Mouse (Mus musculus) adrenal gland, postnatal 10 days (tissue): ENCODE data around the gene Ppp1r9a. TPM values are rescaled to one million over a fixed set of nuclear protein-coding genes. Genes with fewer than 3 reads are reported as not detected.
"Not testable (repeated sequence)": the region's sequence is repeated elsewhere in the genome, so short reads cannot be mapped to it uniquely, and the experiment has no call there.

Source experiments
- DNase-seq: peaks from one replicate; pipeline ENCODE4 v3.0.0; 2021; ENCODE audit warnings: mixed read lengths
- long read RNA-seq, 2 experiments: library from polyadenylated mRNA; stranded (forward); transcript quantifications; one replicate each; pipeline ENCODE4 v2.0.0; 2021
- total RNA-seq, 2 experiments: library from RNA; stranded (reverse); gene quantifications; 2 replicates each; pipeline ENCODE4 v1.2.3; 2021

Gene Ppp1r9a
- 10 to 100 TPM; 31.6 to 49.9 TPM for total RNA-seq
- long read RNA-seq, experiment 1, partial matches to known transcripts = 0 of 3 reads
- long read RNA-seq, experiment 1, other reads (novel, unspliced or antisense) = 2 of 3 reads
- long read RNA-seq, experiment 2, partial matches to known transcripts = 0 of 9 reads
- long read RNA-seq, experiment 2, other reads (novel, unspliced or antisense) = 8 of 9 reads

DNA sequence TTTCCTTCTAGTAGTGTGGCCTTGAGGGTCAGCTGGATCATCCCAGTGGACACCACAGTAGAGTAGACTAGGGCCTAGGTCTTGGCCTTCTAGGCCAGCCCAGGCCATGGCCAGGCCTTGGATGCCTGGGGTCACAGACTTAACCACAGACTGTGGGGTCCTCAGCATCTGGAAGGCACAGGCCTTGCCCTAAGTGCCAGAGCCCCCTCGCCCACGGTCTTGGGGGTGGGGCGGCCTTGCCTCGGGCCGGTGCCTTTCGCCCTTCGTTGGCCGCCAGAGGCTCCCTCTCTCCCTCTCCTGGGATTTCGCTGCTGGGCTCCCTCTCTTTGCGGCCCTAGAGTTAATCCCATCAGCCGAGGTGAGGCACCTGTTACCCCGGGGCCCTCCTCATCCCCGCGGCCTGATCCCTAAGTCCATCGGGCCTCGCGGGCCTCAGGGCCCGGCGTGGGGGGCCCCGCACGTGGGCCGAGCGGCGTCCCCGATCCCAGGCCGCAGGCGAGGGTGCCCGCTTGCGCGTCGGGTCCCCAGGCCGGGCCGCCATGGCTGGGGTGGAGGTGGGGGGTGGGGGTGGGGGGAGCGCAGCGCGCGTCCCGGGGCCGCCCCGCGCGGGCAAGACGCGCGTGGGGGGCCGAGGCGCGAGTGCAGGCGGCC is at the start of gene Ppp1r9a:
Gene Ppp1r9a (plus strand): TSS at position 244 of the 651 bp plus-strand sequence.
- peak; percentile 79 for DNase-seq

GRCm38 (mm10) chr6:4855236-4855635 is 47.5 kb upstream of the Ppp1r9a start:
- no peak for DNase-seq

GRCm38 (mm10) chr6:4856919-4857318 is 45.8 kb upstream of the Ppp1r9a start:
- no peak for DNase-seq

DNA sequence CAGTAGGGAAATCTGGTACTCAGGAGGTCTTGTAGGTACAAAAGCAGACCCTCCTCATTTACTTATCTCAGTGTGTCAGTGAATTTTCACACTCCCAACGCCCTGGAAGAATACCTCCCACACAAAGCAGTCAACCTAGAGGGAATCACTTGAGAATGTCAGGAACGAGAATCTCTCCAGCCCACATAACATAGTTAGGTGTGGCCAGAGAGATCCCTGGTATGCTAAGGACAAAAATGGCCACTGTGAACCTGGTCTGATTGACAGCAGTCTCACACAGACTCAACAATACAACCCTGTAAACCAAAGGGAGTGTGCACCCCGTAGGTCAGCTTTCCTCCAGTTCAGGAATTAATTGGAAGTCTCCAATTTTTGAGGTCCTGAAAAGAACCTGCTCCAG is 18.4 kb upstream of the Ppp1r9a start:
- DNase-seq = no peak

DNA sequence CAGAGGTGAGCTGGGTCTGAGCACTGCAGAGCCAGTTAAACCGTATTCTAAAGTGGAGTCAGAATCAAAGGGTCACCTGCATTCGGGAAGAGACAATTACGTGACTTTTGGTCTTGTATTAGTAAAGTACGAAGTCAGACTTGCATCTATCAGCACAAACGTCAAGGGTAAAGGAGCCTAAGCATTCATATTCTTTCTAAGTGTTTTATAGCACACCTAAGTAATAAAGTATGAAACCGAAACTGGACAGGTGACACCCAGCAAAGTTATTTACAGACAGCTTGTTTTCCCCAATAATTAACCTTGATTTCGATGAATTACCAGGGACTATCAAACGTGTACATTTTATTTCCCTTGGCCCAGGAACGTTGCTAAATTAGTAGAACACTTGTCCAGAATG is 13.2 kb upstream of the Ppp1r9a start:
- DNase-seq = no peak

DNA sequence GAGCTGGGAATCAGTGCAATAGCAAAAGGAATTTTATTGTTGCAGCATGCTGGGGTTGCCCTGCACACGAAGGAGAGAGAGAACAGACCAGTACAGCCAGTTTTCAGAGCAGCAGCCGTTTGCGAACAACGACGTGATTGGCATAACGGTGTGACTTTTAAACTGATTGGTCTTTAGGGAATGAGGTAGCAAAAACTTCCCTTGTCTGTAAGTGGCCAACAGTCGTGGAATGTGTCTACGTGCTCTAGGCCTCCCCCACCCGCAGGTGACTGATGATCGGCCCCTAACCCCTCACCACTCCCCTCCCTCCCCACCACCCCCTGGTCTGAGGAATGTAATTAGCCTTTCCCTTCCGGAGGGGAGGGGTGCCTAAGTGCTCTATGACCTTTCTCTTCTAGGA is 10.3 kb upstream of the Ppp1r9a start:
- no peak for DNase-seq

DNA sequence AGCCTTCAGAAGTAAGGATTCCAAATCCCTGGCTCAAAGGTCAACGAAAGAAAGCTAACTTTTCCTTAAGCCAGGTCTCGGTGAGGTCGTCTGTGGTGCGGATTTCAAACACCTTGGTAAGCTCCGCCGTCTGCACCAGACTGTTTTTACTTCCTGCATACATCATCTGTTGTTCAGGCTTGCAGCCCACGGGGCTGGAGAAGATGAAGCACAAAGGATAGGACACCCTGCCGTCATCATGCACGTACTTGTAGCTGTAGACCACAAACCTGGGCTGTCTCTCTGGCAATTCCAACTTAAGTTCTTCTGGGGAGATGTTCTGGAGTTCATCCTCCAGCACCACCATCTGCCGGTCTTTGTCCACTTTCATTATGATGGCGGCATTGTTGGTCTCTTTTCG is 9.4 kb upstream of the Ppp1r9a start:
- DNase-seq = not testable (repeated sequence)

- no peak for DNase-seq
Measured at GRCm38 (mm10) chr6:4899906-4900305, 2.8 kb upstream of the Ppp1r9a start.

GRCm38 (mm10) chr6:4903325-4904054 is 773 bp downstream of the Ppp1r9a start:
- peak; percentile 76 for DNase-seq

DNA sequence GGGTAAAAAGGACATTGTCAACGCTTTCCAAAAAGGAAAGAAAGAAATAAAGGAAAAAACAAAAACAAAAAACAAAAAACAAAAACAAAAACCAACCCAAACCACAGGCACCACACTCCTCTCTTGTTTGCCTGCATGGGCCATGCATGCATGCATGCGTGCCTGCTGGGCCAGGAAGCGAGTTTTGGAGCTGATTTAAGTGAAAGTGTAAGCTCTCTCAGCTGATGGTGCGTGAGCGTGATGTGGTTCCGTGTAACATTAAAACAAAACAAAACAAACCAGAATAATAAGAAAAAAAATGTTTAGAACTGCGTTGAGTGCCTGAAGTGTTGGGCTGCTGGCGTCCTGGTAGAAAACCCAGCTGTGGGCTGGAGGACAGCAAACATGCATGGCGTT is 1.3 kb downstream of the Ppp1r9a start:
- DNase-seq = peak; percentile 53

DNA sequence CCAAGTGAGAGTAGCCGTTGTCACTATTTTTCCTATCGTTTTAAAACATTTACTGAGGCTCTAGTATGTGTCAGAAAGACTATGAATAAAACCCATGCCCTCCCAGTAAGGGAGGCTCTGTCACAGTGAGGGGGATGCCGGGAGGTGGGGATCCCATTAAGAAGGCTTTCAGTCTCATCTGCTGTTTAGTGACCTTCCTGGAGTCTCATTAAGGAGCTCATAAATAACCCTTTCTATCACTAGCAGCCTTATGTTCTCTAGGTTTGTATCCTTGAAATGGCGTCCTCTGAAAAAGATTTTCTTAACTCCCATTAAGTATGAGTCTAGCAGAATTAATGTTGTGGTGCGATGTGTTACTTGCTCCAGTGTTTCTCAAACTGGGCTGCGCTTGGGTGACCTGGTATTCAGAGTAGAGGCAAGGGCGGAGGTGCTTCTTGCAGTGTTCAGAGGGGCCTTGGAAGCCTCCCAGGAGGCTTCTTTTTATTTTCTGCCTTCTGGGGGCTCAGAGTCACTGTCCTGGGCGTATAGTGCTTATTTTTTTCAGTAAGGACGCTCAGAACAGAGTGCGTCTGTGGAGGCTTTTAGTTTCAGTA is 7.4 kb downstream of the Ppp1r9a start:
- DNase-seq = no peak

DNA sequence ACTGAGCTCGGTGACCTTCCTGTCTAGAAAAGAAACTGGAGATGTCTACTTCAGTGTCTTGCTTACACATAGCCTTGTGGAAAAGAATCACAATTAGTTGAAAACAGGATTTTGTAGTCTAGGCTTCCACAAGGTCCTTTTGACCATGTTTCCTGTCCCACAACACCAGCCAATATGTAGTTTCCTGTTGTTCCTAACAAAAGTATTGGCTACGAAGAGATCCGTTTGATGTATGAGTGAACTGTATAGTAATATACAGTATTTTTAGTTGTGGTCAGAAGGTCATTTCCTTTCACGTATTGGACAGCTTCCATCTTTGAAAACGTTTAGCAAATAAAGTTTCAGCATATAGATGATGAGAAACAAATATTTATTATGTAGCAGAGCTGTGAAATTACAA is 15.8 kb downstream of the Ppp1r9a start:
- DNase-seq = no peak

DNA sequence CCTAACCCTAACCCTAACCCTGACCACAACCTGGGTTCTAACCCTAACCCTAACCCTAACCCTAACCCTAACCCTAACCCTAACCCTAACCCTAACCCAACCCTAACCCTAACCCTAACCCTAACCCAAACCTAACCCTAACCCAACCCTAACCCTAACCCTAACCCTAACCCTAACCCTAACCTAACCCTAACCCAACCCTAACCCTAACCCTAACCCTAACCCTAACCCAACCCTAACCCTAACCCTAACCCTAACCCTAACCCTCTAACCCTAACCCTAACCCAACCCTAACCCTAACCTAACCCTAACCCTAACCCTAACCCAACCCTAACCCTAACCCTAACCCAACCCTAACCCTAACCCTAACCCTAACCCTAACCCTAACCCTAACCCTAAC is 21.1 kb downstream of the Ppp1r9a start:
- not testable (repeated sequence) for DNase-seq

DNA sequence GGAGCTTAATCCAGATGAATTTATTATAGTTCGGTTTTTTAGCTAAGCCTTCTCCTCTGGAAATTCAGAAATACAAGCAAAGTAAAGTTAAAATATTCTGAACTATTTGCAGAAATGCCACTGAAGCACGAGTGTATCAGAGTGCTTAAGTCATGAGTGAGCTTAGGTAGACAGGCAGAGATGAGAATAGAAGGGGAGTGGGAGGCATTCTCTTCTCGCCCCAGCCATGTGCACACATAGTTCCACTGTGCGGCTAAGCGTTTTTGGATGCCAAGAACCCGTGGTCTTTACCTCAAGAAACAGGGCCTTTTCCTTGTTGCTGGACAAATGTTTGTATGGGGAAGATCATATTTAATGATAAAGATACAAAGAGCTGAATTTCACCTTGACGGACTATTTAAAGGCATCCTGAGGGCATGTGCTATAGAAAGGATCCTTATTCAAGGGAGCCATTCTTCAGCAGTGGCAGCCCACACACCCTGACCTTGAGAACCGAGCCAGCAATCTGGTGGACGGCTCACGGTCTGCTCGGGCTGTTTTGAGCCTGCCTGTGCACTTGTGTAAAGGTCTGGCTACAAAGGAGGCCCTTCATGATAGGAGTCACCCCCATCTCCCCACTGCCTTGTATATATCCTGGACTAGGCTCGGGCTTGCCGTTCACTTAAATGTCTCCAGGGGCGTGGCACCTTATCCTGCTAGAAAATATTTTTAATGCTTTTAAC is 23.4 kb downstream of the Ppp1r9a start:
- peak; percentile 45 for DNase-seq

- DNase-seq = no peak
Measured at GRCm38 (mm10) chr6:4930321-4930720, 27.6 kb downstream of the Ppp1r9a start.

DNA sequence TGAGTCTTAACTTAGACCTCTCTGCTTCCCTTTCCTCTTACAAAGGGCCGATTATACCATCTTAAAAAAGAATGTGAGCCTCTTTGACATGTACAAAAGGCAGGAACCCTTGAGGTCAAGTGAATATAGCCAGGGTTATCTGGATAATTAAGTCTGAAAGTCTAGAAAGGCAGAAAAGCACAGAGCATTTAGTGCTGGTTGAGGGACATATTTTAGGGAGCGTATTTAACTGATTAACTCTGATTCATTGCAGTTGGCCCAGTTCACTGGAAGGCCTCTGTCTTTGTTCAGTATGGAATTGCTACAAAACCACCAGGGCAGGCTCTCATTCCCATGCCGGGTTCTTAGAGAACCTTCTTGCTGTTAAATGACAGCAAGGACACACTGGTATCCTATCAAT is 36.2 kb downstream of the Ppp1r9a start:
- DNase-seq = no peak

- no peak for DNase-seq
Measured at GRCm38 (mm10) chr6:4940086-4940485, 37.4 kb downstream of the Ppp1r9a start.

DNA sequence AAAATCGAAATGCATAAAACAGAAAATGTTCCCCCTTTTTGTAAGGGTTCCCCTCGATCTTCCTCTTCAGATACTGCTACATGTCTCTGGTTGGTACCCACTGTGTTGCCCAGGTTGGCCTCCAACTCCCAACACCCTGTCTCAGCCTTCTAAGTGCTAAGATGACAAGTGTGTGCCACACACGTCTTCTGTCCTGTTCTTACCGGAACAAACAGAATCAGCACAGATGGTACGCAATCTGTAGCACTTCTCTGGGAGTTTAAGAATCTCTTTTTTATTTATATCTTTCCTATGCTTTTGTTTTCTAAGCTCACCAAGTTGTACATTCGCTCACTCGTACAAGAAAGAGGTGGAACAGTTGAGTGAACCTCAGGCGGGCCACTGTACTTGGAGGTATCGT is 37.9 kb downstream of the Ppp1r9a start:
- no peak for DNase-seq

GRCm38 (mm10) chr6:4943821-4944220 is 41.1 kb downstream of the Ppp1r9a start:
- no peak for DNase-seq

DNA sequence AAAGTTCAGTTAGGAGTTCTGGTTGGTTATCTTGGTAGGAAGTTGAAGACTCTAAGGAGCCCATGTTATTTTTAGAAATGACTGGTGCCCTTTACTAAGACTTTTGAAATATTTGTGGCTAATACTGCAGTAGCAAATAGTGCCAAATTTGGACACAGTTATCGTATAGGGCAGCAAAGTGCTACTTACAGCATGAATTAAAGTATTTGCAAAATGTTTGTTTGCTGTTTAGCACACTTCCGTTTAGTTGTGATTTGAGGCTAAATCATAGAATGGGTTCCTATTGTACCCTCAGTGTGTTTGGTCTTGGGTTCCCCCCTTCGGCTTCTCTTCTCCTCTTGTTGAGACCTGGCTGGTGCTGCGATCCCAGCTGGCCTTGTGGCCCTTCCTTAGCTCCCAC is 45.3 kb downstream of the Ppp1r9a start:
- DNase-seq = peak; percentile 29

DNA sequence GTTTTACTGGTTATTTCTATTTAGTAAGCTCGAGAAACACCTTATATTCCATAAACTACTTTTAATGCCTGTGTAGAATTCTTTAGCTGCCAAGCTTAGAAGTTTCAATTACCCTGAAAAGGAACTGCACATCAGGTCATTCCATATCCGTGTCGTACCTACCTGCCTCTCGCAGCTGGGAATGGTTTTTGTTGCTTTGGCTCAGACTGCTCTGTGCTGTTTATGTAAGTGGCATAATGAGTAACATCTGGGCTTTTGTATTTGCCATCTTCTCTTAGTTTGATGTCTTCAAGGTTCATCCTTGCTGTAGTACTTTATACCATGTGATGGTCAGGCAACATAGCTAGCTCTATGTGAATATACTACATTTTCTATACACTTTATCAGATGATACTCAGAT is 47.0 kb downstream of the Ppp1r9a start:
- no peak for DNase-seq

DNA sequence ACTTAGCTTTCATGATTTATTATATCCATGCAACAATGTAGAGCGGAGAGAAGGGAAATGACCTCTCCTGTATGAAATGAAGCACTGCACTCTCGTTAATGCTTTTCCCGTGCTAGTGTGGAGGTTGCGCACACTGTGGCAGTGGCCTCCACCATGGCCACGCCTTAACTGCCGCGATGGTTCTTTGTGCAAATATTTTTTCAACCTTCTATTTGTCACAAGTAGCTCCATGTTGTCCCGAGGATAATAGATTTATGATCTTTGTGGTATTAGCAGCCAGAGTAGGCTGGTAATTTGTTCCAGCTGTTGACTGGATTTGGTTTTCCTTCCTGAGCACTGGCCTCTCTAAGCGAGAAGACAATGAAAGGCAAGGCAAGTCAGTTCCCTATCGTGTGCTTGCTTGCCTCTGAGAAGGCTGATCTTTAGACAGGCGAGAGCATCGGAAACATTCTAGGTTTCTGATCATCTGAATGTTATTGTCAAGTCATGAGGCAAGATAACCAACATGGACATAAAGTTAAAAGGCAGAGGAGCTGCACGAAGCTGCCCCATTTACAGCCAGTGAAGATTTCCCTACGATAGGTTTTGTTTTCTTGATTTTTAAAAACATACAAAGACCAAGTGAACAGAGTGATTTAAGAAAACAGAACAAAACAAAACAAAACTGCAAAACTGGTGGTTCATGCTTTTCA is 50.5 kb downstream of the Ppp1r9a start:
- DNase-seq = no peak
